Mouse (Mus musculus): ENCODE measurements around the gene Sh3bp4.

Gene Sh3bp4

GRCm38 (mm10) chr1:89184839-89185238 is 114.6 kb downstream of the Sh3bp4 start:
- no peak for DNase-seq (ENCODE audit: low read depth, low spot score)

GRCm38 (mm10) chr1:89187441-89187840 is 117.2 kb downstream of the Sh3bp4 start:
- no peak for DNase-seq (ENCODE audit: low read depth, low spot score)

- no peak for DNase-seq (ENCODE audit: low read depth, low spot score)
These were observed 117.9 kb downstream of the Sh3bp4 start for GRCm38 (mm10) chr1:89188091-89188490.

- DNase-seq (ENCODE audit: low read depth, low spot score): no peak
These were observed 119.0 kb downstream of the Sh3bp4 start for GRCm38 (mm10) chr1:89189204-89189603.

- DNase-seq (ENCODE audit: low read depth, low spot score): no peak
These were observed 120.4 kb downstream of the Sh3bp4 start for GRCm38 (mm10) chr1:89190621-89191020.

- no peak for DNase-seq (ENCODE audit: low read depth, low spot score)
These were observed 121.0 kb downstream of the Sh3bp4 start for GRCm38 (mm10) chr1:89191127-89191740.

- DNase-seq (ENCODE audit: low read depth, low spot score): peak; percentile 37
These were observed 122.5 kb downstream of the Sh3bp4 start for GRCm38 (mm10) chr1:89192536-89193220.

- DNase-seq (ENCODE audit: low read depth, low spot score): no peak
These were observed 123.4 kb downstream of the Sh3bp4 start for GRCm38 (mm10) chr1:89193576-89193975.

- peak; percentile 47 for DNase-seq (ENCODE audit: low read depth, low spot score)
These were observed 125.9 kb downstream of the Sh3bp4 start for GRCm38 (mm10) chr1:89195827-89196712.
